Mouse (Mus musculus): Measurements from ENCODE around the gene Sept12. TPM values are rescaled to one million over a fixed set of nuclear protein-coding genes. Genes with fewer than 3 reads are reported as not detected.

Sept12 gene
- total RNA-seq, 4 experiments from 2014 or later: not detected

DNA sequence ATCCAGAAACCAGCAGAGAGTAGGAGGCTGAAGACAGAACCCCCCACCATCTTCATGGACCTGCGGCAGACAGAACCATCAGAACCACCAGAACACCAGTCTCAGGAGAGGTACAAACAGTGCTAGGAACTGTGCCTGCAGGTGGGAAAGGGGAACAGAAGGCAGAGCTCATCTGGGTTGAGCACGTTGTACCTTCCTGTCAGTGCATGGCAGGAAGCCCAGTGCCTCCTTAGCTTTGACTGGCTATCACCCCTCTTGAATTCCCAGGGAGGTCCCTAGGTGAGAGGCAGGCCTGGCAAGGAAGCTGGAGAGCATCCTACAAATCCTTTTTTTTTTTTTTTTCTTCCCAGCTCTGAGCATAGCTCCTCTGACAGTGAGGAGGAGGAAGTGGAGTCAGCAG, 21.5 kb downstream of the Sept12 start:
- DNase-seq (ENCODE audit: low spot score in 2 of 2): no peak

GRCm38 (mm10) chr16:4974521-4974920, 23.1 kb downstream of the Sept12 start:
- DNase-seq (ENCODE audit: low spot score in 2 of 2): no peak

GRCm38 (mm10) chr16:4971626-4972025, 26.0 kb downstream of the Sept12 start:
- DNase-seq (ENCODE audit: low spot score in 2 of 2): no peak

- DNase-seq (ENCODE audit: low spot score in 2 of 2): no peak
These were observed 28.4 kb downstream of the Sept12 start for GRCm38 (mm10) chr16:4969055-4969843.

GRCm38 (mm10) chr16:4968426-4968825, 29.2 kb downstream of the Sept12 start:
- DNase-seq (ENCODE audit: low spot score in 2 of 2): no peak

GRCm38 (mm10) chr16:4965392-4966129, 32.1 kb downstream of the Sept12 start:
- no peak for DNase-seq (ENCODE audit: low spot score in 2 of 2)

DNA sequence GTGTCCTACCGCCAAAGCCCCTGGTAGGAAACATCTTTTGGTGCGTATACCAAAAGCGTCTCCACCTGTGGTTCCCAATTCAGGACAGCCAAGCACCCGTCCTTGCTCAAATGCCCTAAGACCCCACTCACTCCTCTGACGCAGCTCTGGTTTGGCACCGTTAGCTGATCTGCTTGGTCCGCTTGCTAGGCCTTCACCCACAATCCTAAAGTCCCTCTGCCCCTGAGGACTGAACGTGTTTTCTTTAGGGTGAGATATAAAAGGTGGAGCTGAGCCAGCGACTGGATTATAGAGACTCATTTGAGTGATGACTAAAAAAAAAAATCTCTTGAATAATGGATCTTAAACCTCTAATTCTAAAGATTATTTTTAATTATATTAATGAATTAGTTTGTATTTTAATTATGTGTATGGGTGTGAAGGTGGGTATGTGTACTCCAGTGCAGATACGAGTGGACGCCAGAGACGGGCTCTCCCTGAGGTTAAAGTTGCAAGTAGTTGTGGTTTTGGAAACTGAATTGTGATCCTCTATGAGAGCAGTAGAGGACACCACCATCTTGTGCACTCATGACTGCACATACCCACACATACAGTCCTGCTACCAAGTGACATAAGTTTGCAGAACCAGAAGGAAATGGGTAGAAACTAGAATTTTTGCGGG, 32.8 kb downstream of the Sept12 start:
- DNase-seq (ENCODE audit: low spot score in 2 of 2): no peak

- DNase-seq (ENCODE audit: low spot score in 2 of 2): peak; percentile 99
These were observed 33.6 kb downstream of the Sept12 start, which contains the start of gene Anks3 for GRCm38 (mm10) chr16:4963797-4964709. Gene Anks3 (minus strand): TSS chr16:4964205.

GRCm38 (mm10) chr16:4963346-4963745, 34.3 kb downstream of the Sept12 start:
- no peak for DNase-seq (ENCODE audit: low spot score in 2 of 2)

GRCm38 (mm10) chr16:4960260-4960659, 37.4 kb downstream of the Sept12 start:
- DNase-seq (ENCODE audit: low spot score in 2 of 2): no peak

DNA sequence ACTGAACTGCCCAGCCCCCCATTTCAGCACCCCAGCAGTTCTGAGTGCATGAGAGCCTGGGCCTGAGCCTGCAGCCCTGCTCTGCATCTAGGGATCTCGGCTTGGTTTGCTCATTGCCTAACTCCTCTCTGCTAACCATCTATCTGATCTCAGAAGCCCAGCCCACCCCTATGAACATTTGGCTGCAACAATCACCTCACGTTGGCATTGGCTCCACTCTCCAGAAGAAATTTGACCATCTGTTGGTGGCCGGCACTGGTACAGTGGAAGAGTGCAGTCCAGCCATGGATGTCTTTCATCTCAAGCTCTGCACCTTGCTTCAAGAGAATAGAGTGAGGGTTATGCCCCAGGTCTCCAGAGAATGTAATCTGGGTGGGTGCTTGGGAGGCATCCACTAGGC, 40.2 kb downstream of the Sept12 start:
- no peak for DNase-seq (ENCODE audit: low spot score in 2 of 2)

GRCm38 (mm10) chr16:4956609-4957008, 41.0 kb downstream of the Sept12 start:
- no peak for DNase-seq (ENCODE audit: low spot score in 2 of 2)

GRCm38 (mm10) chr16:4947378-4947777, 50.3 kb downstream of the Sept12 start:
- no peak for DNase-seq (ENCODE audit: low spot score in 2 of 2)

DNA sequence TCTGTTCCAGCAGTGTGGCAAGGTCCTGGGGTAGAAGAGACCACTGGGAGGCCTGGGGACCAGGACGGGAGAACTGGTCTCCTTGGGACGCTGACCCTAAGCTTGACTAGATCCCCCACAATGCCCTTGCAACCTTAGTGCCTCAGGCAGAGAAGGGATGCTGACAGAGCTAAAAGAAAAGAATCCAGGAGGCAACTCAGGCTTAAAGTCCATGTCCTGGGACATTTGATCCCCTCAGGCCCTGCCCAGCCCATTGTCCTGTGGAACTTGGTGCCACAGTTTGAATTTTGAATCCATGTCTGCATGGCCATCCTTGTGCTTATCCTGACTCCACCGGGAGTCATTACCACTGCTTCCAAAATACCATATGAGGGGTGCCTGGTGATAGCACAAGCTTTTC, 51.5 kb downstream of the Sept12 start:
- no peak for DNase-seq (ENCODE audit: low spot score in 2 of 2)

GRCm38 (mm10) chr16:4945415-4945814, 52.2 kb downstream of the Sept12 start:
- no peak for DNase-seq (ENCODE audit: low spot score in 2 of 2)

DNA sequence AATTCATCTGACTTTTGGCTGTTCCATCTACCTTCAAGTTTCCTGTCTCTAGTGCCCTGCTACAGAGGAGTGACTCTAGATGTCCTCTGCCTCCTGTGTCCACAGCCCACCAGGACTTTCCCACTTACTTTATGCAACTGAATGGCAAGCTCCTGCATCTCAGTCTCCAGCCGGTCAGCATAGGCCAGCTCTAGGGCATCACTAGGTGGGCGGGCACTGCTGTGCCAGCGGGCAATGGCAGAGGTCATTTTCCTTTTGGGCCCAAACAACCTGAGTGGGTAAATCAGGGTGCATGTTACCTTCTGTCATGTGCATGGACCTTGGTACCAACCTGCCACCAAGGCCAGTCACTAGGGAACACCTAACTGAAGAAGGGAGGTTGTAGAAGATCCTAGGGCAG, 54.2 kb downstream of the Sept12 start:
- no peak for DNase-seq (ENCODE audit: low spot score in 2 of 2)

GRCm38 (mm10) chr16:4942868-4943267, 54.8 kb downstream of the Sept12 start:
- DNase-seq (ENCODE audit: low spot score in 2 of 2): no peak

DNA sequence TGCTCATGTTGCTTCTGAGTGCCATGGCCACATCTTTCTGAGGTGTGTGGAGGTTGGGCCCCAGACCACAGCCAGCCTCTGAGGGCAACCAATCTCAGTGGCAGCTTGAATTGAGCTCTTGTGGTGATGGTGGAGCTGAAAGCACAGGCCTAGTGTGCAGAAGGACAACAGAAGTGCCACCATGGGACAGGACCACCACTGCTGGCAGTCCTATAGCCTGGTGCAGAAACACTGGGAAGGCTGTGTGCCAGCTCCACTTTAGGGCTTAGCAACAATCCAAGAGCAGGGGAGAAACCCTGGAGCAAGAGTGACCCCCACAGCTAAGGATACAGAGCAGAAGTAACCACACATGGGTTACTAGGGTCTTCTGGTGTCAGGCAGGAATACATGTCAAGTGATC, 56.6 kb downstream of the Sept12 start:
- no peak for DNase-seq (ENCODE audit: low spot score in 2 of 2)

DNA sequence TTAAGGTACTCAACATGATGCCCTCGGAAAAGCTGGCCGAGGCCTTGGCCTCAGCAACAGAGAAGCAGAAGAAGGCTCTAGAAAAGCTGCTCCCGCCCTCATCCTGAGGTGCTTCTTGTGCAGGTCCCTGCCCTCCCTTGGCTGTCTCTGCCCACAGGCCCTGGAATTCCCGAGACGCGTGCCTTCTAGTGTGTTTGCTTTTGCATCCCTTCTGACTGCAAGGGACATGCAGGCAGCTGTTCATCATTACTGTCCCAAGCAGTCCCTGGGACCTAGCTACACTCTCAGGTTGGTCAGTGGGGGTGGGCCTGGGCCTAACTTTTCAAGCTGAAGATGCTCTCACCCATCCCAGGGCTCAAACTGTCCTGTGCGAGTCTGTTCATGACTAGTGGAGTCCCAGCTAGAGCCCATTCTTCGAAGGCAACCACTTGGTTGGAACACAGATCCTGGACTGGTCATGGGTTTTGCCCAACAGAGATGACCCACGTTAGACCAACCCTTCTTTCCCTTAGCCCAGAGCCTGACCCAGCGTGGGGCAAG, 57.3 kb downstream of the Sept12 start:
- no peak for DNase-seq (ENCODE audit: low spot score in 2 of 2)

- no peak for DNase-seq (ENCODE audit: low spot score in 2 of 2)
These were observed 58.2 kb downstream of the Sept12 start for GRCm38 (mm10) chr16:4939412-4939811.

GRCm38 (mm10) chr16:4938989-4939388, 58.7 kb downstream of the Sept12 start:
- peak; percentile 94 to 96 for DNase-seq (ENCODE audit: low spot score in 2 of 2)
